Mouse (Mus musculus): ENCODE data around the gene Ppfia1. TPM values are rescaled to one million over a fixed set of nuclear protein-coding genes. Genes with fewer than 3 reads are reported as not detected.

Gene Ppfia1
- polyA plus RNA-seq, 1 experiment from 2014 or later = 38.1 TPM

- DNase-seq (ENCODE audit: low spot score) (no peak), ATAC-seq (ENCODE audit: low FRiP score) (no peak)
- no peak overlapping the region for H3K4me3 ChIP-seq (ENCODE audit: low read depth, low read length)
- no peaks in the 10 kb centered on the region for H3K27me3 ChIP-seq (ENCODE audit: control insufficient read depth, insufficient read depth, low read length)
- H3K27ac ChIP-seq (ENCODE audit: low read depth, low read length) = no peak overlapping the region
- no peaks in the 10 kb centered on the region for H3K9me3 ChIP-seq (ENCODE audit: control insufficient read depth, low read length)
- 95% methylated on average over 3 of the region's 3 CpGs for WGBS
- H3K9ac ChIP-seq (ENCODE audit: low read depth, low read length) = no peak overlapping the region
- H3K36me3 ChIP-seq (ENCODE audit: control insufficient read depth, insufficient read depth, low read length) = no peaks in the 10 kb centered on the region
- H3K4me2 ChIP-seq (replicated peaks; ENCODE audit: low read depth, low read length) = no peak overlapping the region
- no peaks in the 10 kb centered on the region for H3K4me1 ChIP-seq (replicated peaks; ENCODE audit: control insufficient read depth, insufficient read depth, low read length)
Observed at GRCm38 (mm10) chr7:144536367-144536766, 17.2 kb downstream of the Ppfia1 start.

- H3K4me2 ChIP-seq (replicated peaks; ENCODE audit: low read depth, low read length) = no peak overlapping the region
- no peaks in the 10 kb centered on the region for H3K9me3 ChIP-seq (ENCODE audit: control insufficient read depth, low read length)
- no peak overlapping the region for H3K27ac ChIP-seq (ENCODE audit: low read depth, low read length)
- H3K9ac ChIP-seq (ENCODE audit: low read depth, low read length) = no peak overlapping the region
- WGBS = 82% methylated on average over 3 of the region's 3 CpGs
- H3K4me3 ChIP-seq (ENCODE audit: low read depth, low read length) = no peak overlapping the region
- no peaks in the 10 kb centered on the region for H3K36me3 ChIP-seq (ENCODE audit: control insufficient read depth, insufficient read depth, low read length)
- no peak for DNase-seq (ENCODE audit: low spot score)
- ATAC-seq (ENCODE audit: low FRiP score) = no peak
- H3K4me1 ChIP-seq (replicated peaks; ENCODE audit: control insufficient read depth, insufficient read depth, low read length) = no peaks in the 10 kb centered on the region
- H3K27me3 ChIP-seq (ENCODE audit: control insufficient read depth, insufficient read depth, low read length) = no peaks in the 10 kb centered on the region
Observed at GRCm38 (mm10) chr7:144534773-144535172, 18.8 kb downstream of the Ppfia1 start.

GRCm38 (mm10) chr7:144531585-144532378 is 21.7 kb downstream of the Ppfia1 start:
- no peak overlapping the region for H3K9ac ChIP-seq (ENCODE audit: low read depth, low read length)
- H3K4me1 ChIP-seq (replicated peaks; ENCODE audit: control insufficient read depth, insufficient read depth, low read length) = no peaks in the 10 kb centered on the region
- no peaks in the 10 kb centered on the region for H3K36me3 ChIP-seq (ENCODE audit: control insufficient read depth, insufficient read depth, low read length)
- 45% methylated on average over 7 of the region's 7 CpGs for whole genome bisulfite sequencing
- no peak overlapping the region for H3K4me2 ChIP-seq (replicated peaks; ENCODE audit: low read depth, low read length)
- no peak overlapping the region for H3K4me3 ChIP-seq (ENCODE audit: low read depth, low read length)
- no peak for ATAC-seq (ENCODE audit: low FRiP score)
- no peaks in the 10 kb centered on the region for H3K27me3 ChIP-seq (ENCODE audit: control insufficient read depth, insufficient read depth, low read length)
- peak; percentile 39 for DNase-seq (ENCODE audit: low spot score)
- peak overlapping the region; percentile 13; the same call in 1 of the 2 replicates for H3K27ac ChIP-seq (ENCODE audit: low read depth, low read length)
- no peaks in the 10 kb centered on the region for H3K9me3 ChIP-seq (ENCODE audit: control insufficient read depth, low read length)

- no peak overlapping the region for H3K4me3 ChIP-seq (ENCODE audit: low read depth, low read length)
- H3K27me3 ChIP-seq (ENCODE audit: control insufficient read depth, insufficient read depth, low read length) = no peaks in the 10 kb centered on the region
- no peaks in the 10 kb centered on the region for H3K9me3 ChIP-seq (ENCODE audit: control insufficient read depth, low read length)
- H3K9ac ChIP-seq (ENCODE audit: low read depth, low read length) = no peak overlapping the region
- DNase-seq (ENCODE audit: low spot score) = no peak
- H3K27ac ChIP-seq (ENCODE audit: low read depth, low read length) = no peak overlapping the region
- H3K4me2 ChIP-seq (replicated peaks; ENCODE audit: low read depth, low read length) = no peak overlapping the region
- H3K4me1 ChIP-seq (replicated peaks; ENCODE audit: control insufficient read depth, insufficient read depth, low read length) = no peaks in the 10 kb centered on the region
- no peak for ATAC-seq (ENCODE audit: low FRiP score)
- WGBS = 85% methylated on average over 3 of the region's 3 CpGs
- no peaks in the 10 kb centered on the region for H3K36me3 ChIP-seq (ENCODE audit: control insufficient read depth, insufficient read depth, low read length)
Observed at GRCm38 (mm10) chr7:144529851-144530250, 23.7 kb downstream of the Ppfia1 start.

GRCm38 (mm10) chr7:144527723-144528221 is 25.8 kb downstream of the Ppfia1 start:
- no peak overlapping the region for H3K4me2 ChIP-seq (replicated peaks; ENCODE audit: low read depth, low read length)
- H3K9me3 ChIP-seq (ENCODE audit: control insufficient read depth, low read length) = no peaks in the 10 kb centered on the region
- no peaks in the 10 kb centered on the region for H3K27me3 ChIP-seq (ENCODE audit: control insufficient read depth, insufficient read depth, low read length)
- H3K36me3 ChIP-seq (ENCODE audit: control insufficient read depth, insufficient read depth, low read length) = no peaks in the 10 kb centered on the region
- H3K9ac ChIP-seq (ENCODE audit: low read depth, low read length) = no peak overlapping the region
- 82% methylated on average over 1 of the region's 1 CpGs for WGBS
- no peaks in the 10 kb centered on the region for H3K4me1 ChIP-seq (replicated peaks; ENCODE audit: control insufficient read depth, insufficient read depth, low read length)
- ATAC-seq (ENCODE audit: low FRiP score) = no peak
- no peak overlapping the region for H3K27ac ChIP-seq (ENCODE audit: low read depth, low read length)
- no peak overlapping the region for H3K4me3 ChIP-seq (ENCODE audit: low read depth, low read length)
- no peak for DNase-seq (ENCODE audit: low spot score)

- ATAC-seq (ENCODE audit: low FRiP score) = no peak
- DNase-seq (ENCODE audit: low spot score) = no peak
- WGBS = 66% methylated on average over 2 of the region's 2 CpGs
Observed at GRCm38 (mm10) chr7:144526649-144527048, 26.9 kb downstream of the Ppfia1 start.

GRCm38 (mm10) chr7:144524427-144525191 is 28.9 kb downstream of the Ppfia1 start:
- Histone ChIP-seq H3K36me3 (ENCODE audit: control insufficient read depth, insufficient read depth, low read length) (no peaks in the 10 kb centered on the region), H3K9ac (ENCODE audit: low read depth, low read length) (no peak overlapping the region), H3K27me3 (ENCODE audit: control insufficient read depth, insufficient read depth, low read length) (no peaks in the 10 kb centered on the region), H3K4me3 (ENCODE audit: low read depth, low read length) (no peak overlapping the region), H3K4me1 (replicated peaks; ENCODE audit: control insufficient read depth, insufficient read depth, low read length) (no peaks in the 10 kb centered on the region), H3K27ac (ENCODE audit: low read depth, low read length) (no peak overlapping the region), H3K4me2 (replicated peaks; ENCODE audit: low read depth, low read length) (no peak overlapping the region), H3K9me3 (ENCODE audit: control insufficient read depth, low read length) (no peaks in the 10 kb centered on the region)
- 82% methylated on average over 6 of the region's 6 CpGs for WGBS
- DNase-seq (ENCODE audit: low spot score) = no peak
- ATAC-seq (ENCODE audit: low FRiP score) = no peak

More at GRCm38 (mm10) chr7:144526649-144527048, 26.9 kb downstream of the Ppfia1 start:
- no peak overlapping the region for H3K4me2 ChIP-seq (replicated peaks; ENCODE audit: low read depth, low read length)
- no peak overlapping the region for H3K4me3 ChIP-seq (ENCODE audit: low read depth, low read length)
- H3K9ac ChIP-seq (ENCODE audit: low read depth, low read length) = no peak overlapping the region
- H3K9me3 ChIP-seq (ENCODE audit: control insufficient read depth, low read length) = no peaks in the 10 kb centered on the region
- H3K27me3 ChIP-seq (ENCODE audit: control insufficient read depth, insufficient read depth, low read length) = no peaks in the 10 kb centered on the region
- no peaks in the 10 kb centered on the region for H3K36me3 ChIP-seq (ENCODE audit: control insufficient read depth, insufficient read depth, low read length)
- H3K27ac ChIP-seq (ENCODE audit: low read depth, low read length) = no peak overlapping the region
- H3K4me1 ChIP-seq (replicated peaks; ENCODE audit: control insufficient read depth, insufficient read depth, low read length) = no peaks in the 10 kb centered on the region

GRCm38 (mm10) chr7:144523415-144523814 is 30.1 kb downstream of the Ppfia1 start:
- Histone ChIP-seq H3K4me1 (replicated peaks; ENCODE audit: control insufficient read depth, insufficient read depth, low read length) (no peaks in the 10 kb centered on the region), H3K27ac (ENCODE audit: low read depth, low read length) (0 out of 2 replicates have a peak overlapping the region, but pooled peaks have one; percentile 17), H3K36me3 (ENCODE audit: control insufficient read depth, insufficient read depth, low read length) (no peaks in the 10 kb centered on the region; the same call in 1 of the 2 replicates), H3K4me3 (ENCODE audit: low read depth, low read length) (no peak overlapping the region), H3K27me3 (ENCODE audit: control insufficient read depth, insufficient read depth, low read length) (no peaks in the 10 kb centered on the region), H3K4me2 (replicated peaks; ENCODE audit: low read depth, low read length) (no peak overlapping the region), H3K9ac (ENCODE audit: low read depth, low read length) (no peak overlapping the region), H3K9me3 (ENCODE audit: control insufficient read depth, low read length) (no peaks in the 10 kb centered on the region)
- ATAC-seq (ENCODE audit: low FRiP score) (no peak), DNase-seq (ENCODE audit: low spot score) (no peak)
- WGBS = 94% methylated on average over 3 of the region's 3 CpGs
